Mouse (Mus musculus): ENCODE data around the gene Klhdc10.
"Not testable (repeated sequence)": the region's sequence is repeated elsewhere in the genome, so short reads cannot be mapped to it uniquely, and the experiment has no call there.

Gene Klhdc10

GRCm38 (mm10) chr6:30401308-30402015, at the start of gene Klhdc10:
Gene Klhdc10 (plus strand): TSS chr6:30401868.
- DNase-seq, result peak; percentile 99

- DNase-seq, result no peak
Measured at GRCm38 (mm10) chr6:30352762-30353161, 48.9 kb upstream of the Klhdc10 start.

- DNase-seq, result no peak
Measured at GRCm38 (mm10) chr6:30353661-30354060, 48.0 kb upstream of the Klhdc10 start.

- no peak for DNase-seq
Measured at GRCm38 (mm10) chr6:30354760-30355159, 46.9 kb upstream of the Klhdc10 start.

- no peak for DNase-seq
Measured at GRCm38 (mm10) chr6:30355701-30356100, 46.0 kb upstream of the Klhdc10 start.

GRCm38 (mm10) chr6:30356161-30356560, 45.5 kb upstream of the Klhdc10 start:
- DNase-seq, result no peak

GRCm38 (mm10) chr6:30356680-30357079, 45.0 kb upstream of the Klhdc10 start:
- no peak for DNase-seq

GRCm38 (mm10) chr6:30357561-30358177, 44.0 kb upstream of the Klhdc10 start:
- peak; percentile 83 for DNase-seq

GRCm38 (mm10) chr6:30359762-30360509, 41.7 kb upstream of the Klhdc10 start:
- no peak for DNase-seq

GRCm38 (mm10) chr6:30363808-30364207, 37.9 kb upstream of the Klhdc10 start:
- no peak for DNase-seq

GRCm38 (mm10) chr6:30369291-30369690, 32.4 kb upstream of the Klhdc10 start:
- no peak for DNase-seq

- no peak for DNase-seq
Measured at GRCm38 (mm10) chr6:30372627-30373369, 28.9 kb upstream of the Klhdc10 start.

- no peak for DNase-seq
Measured at GRCm38 (mm10) chr6:30374731-30375510, 26.7 kb upstream of the Klhdc10 start.

- no peak for DNase-seq
Measured at GRCm38 (mm10) chr6:30375791-30376190, 25.9 kb upstream of the Klhdc10 start.

GRCm38 (mm10) chr6:30381116-30381515, 20.6 kb upstream of the Klhdc10 start:
- peak; percentile 59 for DNase-seq

- DNase-seq, result not testable (repeated sequence)
Measured at GRCm38 (mm10) chr6:30390271-30390670, 11.4 kb upstream of the Klhdc10 start.

- peak; percentile 67 for DNase-seq
Measured at GRCm38 (mm10) chr6:30390714-30391697, 10.7 kb upstream of the Klhdc10 start, which contains the start of gene Zc3hc1. Gene Zc3hc1 (minus strand): TSS chr6:30391028.

- no peak for DNase-seq
Measured at GRCm38 (mm10) chr6:30391996-30392395, 9.7 kb upstream of the Klhdc10 start.

- DNase-seq, result no peak
Measured at GRCm38 (mm10) chr6:30400146-30400545, 1.5 kb upstream of the Klhdc10 start.

GRCm38 (mm10) chr6:30400716-30401115, 952 bp upstream of the Klhdc10 start:
- DNase-seq, result no peak

GRCm38 (mm10) chr6:30402091-30402491, 423 bp downstream of the Klhdc10 start:
- DNase-seq, result no peak

All from right cerebral cortex, postnatal 4 days (tissue).